Mouse (Mus musculus) T-helper 2 cell (primary cell): ENCODE data around the gene Timp4.

Source experiments
- in situ Hi-C: fragments of 300-600 bp; cut with MboI, MseI; formaldehyde crosslinking; loops from one replicate; pipeline ENCODE4 v1.15.1; 2025; ENCODE audit warnings: high pct_unique_total_duplicates

Timp4 gene

GRCm38 (mm10) chr6:115200753-115201152 lies 51.3 kb downstream of the Timp4 start:
- in situ Hi-C loops: loop anchor here (5.0 kb wide), 1 partner anchor 233 kb away; the partner anchor contains the start of gene Vgll4
